Mouse (Mus musculus): ENCODE measurements around the gene Car3. TPM values are rescaled to one million over a fixed set of nuclear protein-coding genes. Genes with fewer than 3 reads are reported as not detected.

Gene Car3
- polyA plus RNA-seq, 1 experiment from 2014 or later: 7.5 TPM

DNA sequence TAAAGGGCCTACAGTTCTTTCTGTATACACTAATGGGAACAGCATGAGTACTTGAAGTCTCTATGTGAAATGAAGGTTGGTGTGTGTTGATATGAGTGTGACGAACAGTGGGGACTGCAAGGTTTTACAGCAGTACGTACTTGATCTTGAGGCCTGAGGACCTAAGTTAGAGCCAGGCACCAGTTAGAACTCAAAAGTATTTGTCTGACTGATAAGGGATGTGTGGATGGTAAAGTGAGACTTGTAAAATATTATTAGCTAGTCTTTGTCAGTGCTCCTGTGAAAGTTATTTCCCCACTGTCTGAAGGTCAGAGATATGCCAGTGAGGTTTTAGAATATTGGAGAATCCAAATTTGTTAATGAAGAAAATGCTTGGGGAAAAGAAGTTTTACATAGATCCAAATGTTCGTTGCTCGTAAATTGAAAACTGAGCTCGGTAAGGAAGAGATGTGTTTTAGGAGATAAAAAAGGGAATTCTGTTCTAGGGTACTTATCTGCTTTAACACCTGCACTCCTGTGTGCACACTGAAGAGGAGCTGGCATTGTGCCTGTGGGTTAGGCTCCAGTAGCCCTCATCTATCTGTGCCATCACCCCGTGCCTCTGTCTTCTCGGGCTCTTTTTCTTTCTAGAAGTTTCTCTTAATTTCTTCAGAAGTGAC is 14.1 kb downstream of the Car3 start:
- Histone ChIP-seq H3K27ac (replicated peaks; ENCODE audit: low read depth, low read length) (no peak overlapping the region), H3K9ac (replicated peaks; ENCODE audit: low read length) (no peak overlapping the region), H3K27me3 (ENCODE audit: control insufficient read depth, insufficient read depth, low read length) (no peaks in the 10 kb centered on the region), H3K4me1 (ENCODE audit: control insufficient read depth, insufficient read depth, low read length) (no peaks in the 10 kb centered on the region), H3K4me2 (ENCODE audit: low read depth, low read length) (no peak overlapping the region), H3K4me3 (ENCODE audit: low read depth, low read length) (no peak overlapping the region), H3K36me3 (replicated peaks; ENCODE audit: control insufficient read depth, insufficient read depth, low read depth, low read length) (no peaks in the 10 kb centered on the region), H3K9me3 (replicated peaks; ENCODE audit: control insufficient read depth, low read length) (no peaks in the 10 kb centered on the region)
- 88% methylated on average over 7 of the region's 7 CpGs for WGBS
- DNase-seq (ENCODE audit: low spot score) (no peak), ATAC-seq (replicated peaks; ENCODE audit: insufficient number of reproducible peaks, low FRiP score, low TSS enrichment, low read depth) (no peak)

DNA sequence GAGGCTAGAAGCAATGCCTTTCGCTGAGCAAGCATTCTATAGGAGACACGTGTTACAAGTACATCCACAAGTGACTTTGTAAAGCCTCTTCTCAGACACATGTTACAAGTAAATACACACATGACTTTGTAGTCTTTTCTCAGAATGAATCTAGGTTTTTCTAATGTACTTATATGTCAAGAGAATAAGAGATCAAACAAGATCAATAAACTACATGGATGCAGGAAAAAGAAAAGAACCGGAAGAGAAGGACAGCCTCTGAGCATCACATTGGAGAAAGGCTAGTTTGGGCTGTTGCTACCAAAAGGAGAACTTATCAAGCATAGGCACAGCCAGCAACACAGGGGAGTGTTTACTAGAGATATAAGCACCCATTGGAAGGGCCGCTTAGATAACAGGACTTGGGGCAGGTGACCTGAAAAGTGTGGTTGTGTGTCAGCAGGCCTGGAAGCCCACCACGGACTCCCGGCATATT is 15.5 kb downstream of the Car3 start:
- Histone ChIP-seq H3K9me3 (replicated peaks; ENCODE audit: control insufficient read depth, low read length) (no peaks in the 10 kb centered on the region), H3K4me3 (ENCODE audit: low read depth, low read length) (no peak overlapping the region), H3K27me3 (ENCODE audit: control insufficient read depth, insufficient read depth, low read length) (no peaks in the 10 kb centered on the region), H3K4me1 (ENCODE audit: control insufficient read depth, insufficient read depth, low read length) (no peaks in the 10 kb centered on the region), H3K9ac (replicated peaks; ENCODE audit: low read length) (no peak overlapping the region), H3K36me3 (replicated peaks; ENCODE audit: control insufficient read depth, insufficient read depth, low read depth, low read length) (no peaks in the 10 kb centered on the region), H3K4me2 (ENCODE audit: low read depth, low read length) (no peak overlapping the region), H3K27ac (replicated peaks; ENCODE audit: low read depth, low read length) (no peak overlapping the region)
- no peak for ATAC-seq (replicated peaks; ENCODE audit: insufficient number of reproducible peaks, low FRiP score, low TSS enrichment, low read depth)
- no peak for DNase-seq (ENCODE audit: low spot score)
- WGBS: 77% methylated on average over 6 of the region's 6 CpGs

DNA sequence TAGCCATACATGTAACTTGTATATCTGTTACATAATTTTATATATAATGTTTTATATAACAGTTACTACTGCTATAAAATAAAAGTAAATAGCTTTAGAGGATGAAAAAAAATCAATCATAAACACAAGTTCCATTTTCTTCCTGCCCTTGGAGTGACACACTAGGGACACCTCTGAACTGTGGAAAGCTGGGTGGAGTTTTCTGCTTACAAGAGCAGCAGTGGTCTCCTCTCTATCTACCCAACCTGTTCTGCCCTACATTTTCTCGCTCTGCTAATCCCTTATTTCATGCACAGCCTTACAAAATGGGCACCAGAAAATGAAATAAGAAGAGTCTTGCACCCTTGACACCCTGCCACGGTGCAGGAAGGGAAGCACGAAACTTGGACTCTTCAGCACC is 16.0 kb downstream of the Car3 start:
- WGBS: 82% methylated on average over 3 of the region's 3 CpGs
- no peak for DNase-seq (ENCODE audit: low spot score)
- H3K27ac ChIP-seq (replicated peaks; ENCODE audit: low read depth, low read length): no peak overlapping the region

DNA sequence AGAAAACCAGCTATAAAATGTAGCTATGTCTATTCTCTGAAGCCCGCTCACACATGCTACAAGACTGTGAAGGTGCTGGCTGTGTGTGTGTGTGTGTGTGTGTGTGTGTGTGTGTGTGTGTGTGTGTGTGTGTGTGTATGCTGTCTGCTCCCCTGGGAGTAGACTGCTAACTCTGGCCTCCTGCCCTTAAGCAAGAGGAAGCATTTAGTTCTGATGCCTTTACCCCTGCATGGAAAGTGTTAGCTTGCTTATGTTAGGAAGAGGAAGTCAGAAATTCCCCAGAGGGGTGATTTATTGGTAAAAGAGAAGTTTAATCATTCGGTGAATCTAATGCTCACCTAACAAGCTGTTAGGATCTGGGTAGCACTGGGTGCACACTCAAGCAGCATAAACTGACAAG is 17.0 kb downstream of the Car3 start:
- Histone ChIP-seq H3K9me3 (replicated peaks; ENCODE audit: control insufficient read depth, low read length) (no peaks in the 10 kb centered on the region), H3K4me1 (ENCODE audit: control insufficient read depth, insufficient read depth, low read length) (no peaks in the 10 kb centered on the region), H3K9ac (replicated peaks; ENCODE audit: low read length) (no peak overlapping the region), H3K4me2 (ENCODE audit: low read depth, low read length) (no peak overlapping the region), H3K27ac (replicated peaks; ENCODE audit: low read depth, low read length) (no peak overlapping the region), H3K4me3 (ENCODE audit: low read depth, low read length) (no peak overlapping the region), H3K36me3 (replicated peaks; ENCODE audit: control insufficient read depth, insufficient read depth, low read depth, low read length) (no peaks in the 10 kb centered on the region), H3K27me3 (ENCODE audit: control insufficient read depth, insufficient read depth, low read length) (no peaks in the 10 kb centered on the region)
- WGBS: 53% methylated on average over 2 of the region's 2 CpGs
- DNase-seq (ENCODE audit: low spot score) (no peak), ATAC-seq (replicated peaks; ENCODE audit: insufficient number of reproducible peaks, low FRiP score, low TSS enrichment, low read depth) (no peak)

More for the DNA sequence above, 16.0 kb downstream of the Car3 start:
- H3K4me1 ChIP-seq (ENCODE audit: control insufficient read depth, insufficient read depth, low read length): no peaks in the 10 kb centered on the region
- no peak for ATAC-seq (replicated peaks; ENCODE audit: insufficient number of reproducible peaks, low FRiP score, low TSS enrichment, low read depth)
- H3K36me3 ChIP-seq (replicated peaks; ENCODE audit: control insufficient read depth, insufficient read depth, low read depth, low read length): no peaks in the 10 kb centered on the region
- H3K27me3 ChIP-seq (ENCODE audit: control insufficient read depth, insufficient read depth, low read length): no peaks in the 10 kb centered on the region
- no peak overlapping the region for H3K9ac ChIP-seq (replicated peaks; ENCODE audit: low read length)
- H3K9me3 ChIP-seq (replicated peaks; ENCODE audit: control insufficient read depth, low read length): no peaks in the 10 kb centered on the region
- H3K4me3 ChIP-seq (ENCODE audit: low read depth, low read length): no peak overlapping the region
- no peak overlapping the region for H3K4me2 ChIP-seq (ENCODE audit: low read depth, low read length)

DNA sequence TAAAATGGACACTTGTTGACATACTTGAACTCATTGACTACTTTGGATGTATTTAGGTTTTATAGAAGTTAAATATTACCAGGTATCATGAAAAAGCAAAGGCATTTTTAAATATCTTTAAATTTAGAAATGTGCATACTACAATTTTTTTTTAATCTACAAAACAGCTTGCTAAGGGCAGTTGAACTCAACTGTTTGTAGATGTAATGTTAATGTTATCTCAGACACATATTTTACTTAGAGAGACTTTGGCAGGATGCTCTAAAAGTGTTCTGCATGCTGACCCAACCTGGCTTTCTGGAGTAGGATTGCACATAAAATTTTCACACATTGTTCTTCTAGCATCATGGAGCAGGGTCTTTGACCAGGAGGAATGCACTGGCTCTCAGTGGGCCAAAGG is 18.7 kb downstream of the Car3 start:
- Histone ChIP-seq H3K36me3 (replicated peaks; ENCODE audit: control insufficient read depth, insufficient read depth, low read depth, low read length) (no peaks in the 10 kb centered on the region), H3K27me3 (ENCODE audit: control insufficient read depth, insufficient read depth, low read length) (peaks cover 6% of the 10 kb centered on the region), H3K27ac (replicated peaks; ENCODE audit: low read depth, low read length) (no peak overlapping the region), H3K9me3 (replicated peaks; ENCODE audit: control insufficient read depth, low read length) (no peaks in the 10 kb centered on the region), H3K4me1 (ENCODE audit: control insufficient read depth, insufficient read depth, low read length) (no peaks in the 10 kb centered on the region), H3K9ac (replicated peaks; ENCODE audit: low read length) (no peak overlapping the region), H3K4me3 (ENCODE audit: low read depth, low read length) (no peak overlapping the region), H3K4me2 (ENCODE audit: low read depth, low read length) (no peak overlapping the region)
- ATAC-seq (replicated peaks; ENCODE audit: insufficient number of reproducible peaks, low FRiP score, low TSS enrichment, low read depth) (no peak), DNase-seq (ENCODE audit: low spot score) (no peak)

DNA sequence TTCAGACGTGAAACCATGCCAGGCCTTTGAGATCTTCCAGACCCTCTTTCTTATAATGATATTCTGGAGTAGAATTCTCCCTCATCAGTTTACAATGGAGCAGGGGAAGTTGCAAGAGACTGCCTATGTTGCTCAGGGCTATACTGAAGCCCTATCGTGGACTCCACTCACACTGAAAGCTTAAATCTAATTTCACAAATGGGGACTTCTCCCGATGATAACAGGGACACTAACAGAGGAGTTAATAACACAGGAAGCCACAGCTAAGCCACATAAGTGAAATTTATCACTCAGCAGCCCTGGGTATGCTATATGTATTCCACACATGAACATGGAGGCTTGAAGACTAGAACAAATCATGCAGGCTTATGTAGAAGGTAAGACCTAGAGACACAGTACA is 19.4 kb downstream of the Car3 start:
- no peak overlapping the region for H3K27ac ChIP-seq (replicated peaks; ENCODE audit: low read depth, low read length)
- no peak for ATAC-seq (replicated peaks; ENCODE audit: insufficient number of reproducible peaks, low FRiP score, low TSS enrichment, low read depth)
- no peak for DNase-seq (ENCODE audit: low spot score)
- no peaks in the 10 kb centered on the region for H3K4me1 ChIP-seq (ENCODE audit: control insufficient read depth, insufficient read depth, low read length)
- 61% methylated on average over 3 of the region's 3 CpGs for WGBS
- no peaks in the 10 kb centered on the region for H3K9me3 ChIP-seq (replicated peaks; ENCODE audit: control insufficient read depth, low read length)
- no peak overlapping the region for H3K4me3 ChIP-seq (ENCODE audit: low read depth, low read length)
- no peak overlapping the region for H3K4me2 ChIP-seq (ENCODE audit: low read depth, low read length)
- H3K27me3 ChIP-seq (ENCODE audit: control insufficient read depth, insufficient read depth, low read length): peaks cover 10% of the 10 kb centered on the region
- H3K36me3 ChIP-seq (replicated peaks; ENCODE audit: control insufficient read depth, insufficient read depth, low read depth, low read length): no peaks in the 10 kb centered on the region
- no peak overlapping the region for H3K9ac ChIP-seq (replicated peaks; ENCODE audit: low read length)

DNA sequence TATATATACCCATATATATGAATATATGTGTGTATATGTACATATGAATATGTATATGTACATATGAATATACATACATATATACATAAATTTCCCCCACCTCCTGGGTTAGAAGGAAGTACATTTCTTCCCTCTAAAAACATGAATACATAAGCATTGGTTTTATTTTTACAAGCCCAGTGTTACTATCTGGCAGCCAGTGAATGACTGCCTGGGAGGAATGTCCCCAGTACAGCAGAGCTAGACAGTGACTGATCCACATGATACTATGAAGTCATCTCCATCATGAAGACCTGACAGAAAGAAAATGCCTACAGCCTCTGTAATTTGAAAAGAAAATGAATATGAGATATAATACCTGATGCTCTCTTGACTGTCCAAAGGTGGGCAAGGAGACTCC is 21.5 kb downstream of the Car3 start:
- H3K4me3 ChIP-seq (ENCODE audit: low read depth, low read length): no peak overlapping the region
- H3K9ac ChIP-seq (replicated peaks; ENCODE audit: low read length): no peak overlapping the region
- H3K36me3 ChIP-seq (replicated peaks; ENCODE audit: control insufficient read depth, insufficient read depth, low read depth, low read length): no peaks in the 10 kb centered on the region
- H3K9me3 ChIP-seq (replicated peaks; ENCODE audit: control insufficient read depth, low read length): no peaks in the 10 kb centered on the region
- no peak for DNase-seq (ENCODE audit: low spot score)
- H3K27ac ChIP-seq (replicated peaks; ENCODE audit: low read depth, low read length): no peak overlapping the region
- no peak overlapping the region for H3K4me2 ChIP-seq (ENCODE audit: low read depth, low read length)
- ATAC-seq (replicated peaks; ENCODE audit: insufficient number of reproducible peaks, low FRiP score, low TSS enrichment, low read depth): no peak
- peaks cover 10% of the 10 kb centered on the region for H3K27me3 ChIP-seq (ENCODE audit: control insufficient read depth, insufficient read depth, low read length)
- H3K4me1 ChIP-seq (ENCODE audit: control insufficient read depth, insufficient read depth, low read length): no peaks in the 10 kb centered on the region

DNA sequence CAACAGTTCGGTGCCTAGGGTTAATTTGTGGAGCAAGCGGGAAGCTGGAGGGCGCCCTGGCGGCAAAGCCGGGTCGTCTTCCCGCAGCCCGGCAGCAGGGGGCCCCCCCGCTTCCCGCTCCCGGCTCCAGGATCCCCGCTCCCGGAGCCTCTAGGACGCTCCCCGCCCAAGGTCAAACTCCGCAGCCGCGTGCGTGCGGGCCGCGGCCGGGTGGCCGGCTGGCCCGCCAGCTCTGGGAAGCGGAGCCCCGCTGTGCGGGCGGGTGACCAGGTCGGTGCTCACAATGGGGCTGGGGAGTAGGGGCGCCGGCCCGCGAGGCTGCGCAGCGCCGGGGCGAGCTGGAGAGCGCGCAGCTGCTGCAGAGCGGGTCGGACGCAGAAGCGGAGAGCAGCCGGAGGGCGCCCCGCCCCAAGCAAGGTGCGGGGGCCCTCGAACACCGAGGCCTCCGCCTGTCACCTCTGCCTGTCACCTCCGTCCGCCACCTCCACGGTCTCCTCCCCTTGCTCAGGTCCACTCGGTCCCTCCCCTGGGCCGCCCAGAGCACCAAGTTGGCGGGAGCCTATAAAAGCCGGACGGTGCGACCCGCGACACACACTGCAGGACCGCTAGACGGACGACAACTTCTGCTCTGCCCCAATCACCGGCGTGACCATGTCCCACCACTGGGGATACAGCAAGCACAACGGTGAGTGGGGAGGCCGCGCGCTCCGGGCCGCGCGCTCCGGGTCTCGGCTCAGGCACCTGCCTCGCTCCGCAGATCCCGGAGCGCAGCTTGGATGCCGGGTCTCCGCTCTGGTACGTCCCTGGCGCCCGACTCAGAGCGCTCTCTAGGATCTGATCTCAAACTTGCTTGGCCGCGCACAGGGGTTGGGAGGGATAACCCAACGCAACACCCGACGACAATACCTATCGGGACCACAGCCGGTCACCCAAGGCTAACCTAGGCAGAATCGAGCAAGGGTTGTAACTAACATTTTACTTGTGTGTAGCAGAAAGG is 23.1 kb downstream of the Car3 start, which contains the start of gene Car2:
Gene Car2, plus strand, starts transcription at position 172 of the 997 bp plus-strand sequence.
- Histone ChIP-seq H3K27me3 (ENCODE audit: control insufficient read depth, insufficient read depth, low read length) (peaks cover 10% of the 10 kb centered on the region), H3K9me3 (replicated peaks; ENCODE audit: control insufficient read depth, low read length) (no peaks in the 10 kb centered on the region), H3K27ac (replicated peaks; ENCODE audit: low read depth, low read length) (no peak within 1 kb of the TSS), H3K9ac (replicated peaks; ENCODE audit: low read length) (peak within 1 kb of the TSS; percentile 75), H3K4me3 (ENCODE audit: low read depth, low read length) (peak within 1 kb of the TSS; percentile 69), H3K4me1 (ENCODE audit: control insufficient read depth, insufficient read depth, low read length) (no peaks in the 10 kb centered on the region), H3K4me2 (ENCODE audit: low read depth, low read length) (peak within 1 kb of the TSS; percentile 91), H3K36me3 (replicated peaks; ENCODE audit: control insufficient read depth, insufficient read depth, low read depth, low read length) (no peaks in the 10 kb centered on the region)
- under 1% methylated on average over 93 of the region's 95 CpGs for WGBS
- ATAC-seq (replicated peaks; ENCODE audit: insufficient number of reproducible peaks, low FRiP score, low TSS enrichment, low read depth) (peak; percentile 92), DNase-seq (ENCODE audit: low spot score) (peak; percentile 75)

Data from embryonic facial prominence, embryonic 11.5 days (tissue).